Mouse (Mus musculus): ENCODE data around the gene Lfng.

Gene Lfng

DNA sequence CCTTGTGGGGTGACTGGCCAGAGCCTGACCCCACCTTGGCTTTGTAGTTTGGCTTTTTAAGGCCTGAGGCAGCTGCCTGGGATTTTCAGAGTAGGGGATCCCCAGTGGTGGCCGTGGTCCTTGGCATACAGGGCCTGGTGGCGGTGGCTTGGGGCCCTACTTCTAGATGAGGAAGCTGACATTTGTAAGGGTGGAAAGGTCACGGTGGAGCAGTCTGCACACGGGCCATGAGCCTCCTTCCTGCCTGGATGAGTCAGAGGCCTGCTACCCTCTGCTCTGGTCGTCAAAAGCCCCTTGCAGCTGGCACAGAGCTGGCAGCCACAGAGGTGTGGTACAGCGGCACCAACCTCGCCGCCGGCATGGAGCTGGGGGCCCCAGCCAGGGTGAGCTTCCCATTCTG, 9.6 kb downstream of the Lfng start:
- peak in 1 of 2 experiments; percentile 34 for DNase-seq

DNA sequence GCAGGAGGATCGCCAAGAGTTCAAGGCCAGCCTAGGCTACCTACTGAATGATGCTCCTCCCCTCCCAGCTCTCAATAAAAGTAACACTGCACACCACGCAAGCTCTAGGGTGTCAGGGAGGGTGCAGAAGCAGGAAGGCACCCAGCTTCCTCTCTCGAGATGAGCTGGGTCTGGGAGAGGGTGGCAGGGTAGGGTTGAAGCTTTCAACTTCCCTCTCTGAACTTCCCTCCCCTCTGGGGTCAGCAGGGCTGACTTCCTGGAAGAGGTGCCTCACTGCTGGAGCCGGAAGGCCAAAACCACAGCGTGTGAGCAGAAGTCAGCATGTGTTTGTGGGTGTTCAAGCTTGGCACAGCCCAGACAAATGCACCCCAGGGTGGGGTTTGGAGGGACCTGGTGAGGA, 10.6 kb downstream of the Lfng start:
- DNase-seq, result peak in 1 of 2 experiments; percentile 51

DNA sequence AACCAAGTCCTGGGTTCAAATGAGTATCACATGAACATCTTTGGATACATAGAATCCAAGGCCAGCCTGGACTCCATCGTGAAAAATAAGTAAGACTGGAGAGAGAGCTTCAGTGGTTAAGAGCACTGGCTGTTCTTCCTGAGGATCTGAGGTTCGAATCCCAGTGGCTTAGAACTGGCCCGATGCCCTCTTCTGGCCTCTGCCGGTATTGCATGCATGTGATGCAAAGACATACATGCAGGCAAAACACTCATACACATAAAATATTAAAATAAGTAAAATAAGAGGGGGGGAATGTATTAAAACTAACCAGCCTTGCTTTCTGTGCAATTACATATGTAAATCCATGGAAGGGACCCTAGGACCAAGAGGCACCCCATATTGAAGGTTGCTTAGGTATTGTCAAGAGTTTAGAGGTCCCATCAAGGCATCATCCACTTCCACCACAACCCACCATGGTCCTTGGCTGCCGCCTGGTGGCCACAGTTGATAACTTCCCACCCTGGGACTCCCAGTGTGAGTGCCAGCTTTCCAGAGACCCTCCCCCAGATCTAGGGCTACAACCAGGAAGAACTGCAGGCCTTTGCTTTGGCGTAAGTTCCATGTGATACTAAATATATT, 12.1 kb downstream of the Lfng start:
- peak; percentile 61 to 88 for DNase-seq

DNA sequence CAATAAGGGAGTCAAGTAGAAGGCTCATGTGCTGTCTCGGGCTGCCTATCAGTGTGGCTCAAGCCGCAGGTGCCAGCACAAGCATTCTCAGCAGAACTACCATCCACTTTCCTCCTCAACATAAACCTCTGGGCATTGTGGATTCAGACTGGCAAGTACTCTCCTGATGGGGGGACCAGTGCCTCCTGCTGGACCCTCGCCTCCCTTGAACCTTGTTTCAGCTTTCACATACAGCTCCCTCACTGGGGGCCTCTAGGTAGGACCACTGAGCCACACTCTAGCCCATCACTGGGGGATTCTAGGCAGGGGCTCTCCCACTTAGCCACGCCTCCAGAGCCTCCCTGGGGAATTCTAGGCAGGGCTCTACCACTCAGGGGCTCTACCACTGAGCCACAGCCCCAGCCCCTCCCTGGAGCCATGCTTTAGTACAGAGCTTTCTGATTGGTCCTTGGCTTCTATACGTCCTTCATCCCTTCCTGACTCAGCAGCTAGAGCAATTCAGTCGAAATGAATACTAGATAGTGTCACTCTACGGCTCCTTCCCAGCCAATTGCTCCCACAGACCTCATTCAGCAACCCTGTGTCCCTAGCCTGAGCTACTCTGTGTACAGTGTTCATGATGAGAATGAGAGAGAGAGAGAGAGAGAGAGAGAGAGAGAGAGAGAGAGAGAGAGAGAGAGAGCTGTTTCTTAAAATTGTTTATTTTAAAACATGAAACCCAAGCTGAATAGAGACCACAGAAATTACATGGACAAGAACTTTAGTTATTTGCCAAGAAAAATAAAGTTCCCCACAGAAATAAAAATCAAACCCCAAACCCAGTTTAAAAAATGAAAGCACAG, 13.0 kb downstream of the Lfng start:
- no peak for DNase-seq

DNA sequence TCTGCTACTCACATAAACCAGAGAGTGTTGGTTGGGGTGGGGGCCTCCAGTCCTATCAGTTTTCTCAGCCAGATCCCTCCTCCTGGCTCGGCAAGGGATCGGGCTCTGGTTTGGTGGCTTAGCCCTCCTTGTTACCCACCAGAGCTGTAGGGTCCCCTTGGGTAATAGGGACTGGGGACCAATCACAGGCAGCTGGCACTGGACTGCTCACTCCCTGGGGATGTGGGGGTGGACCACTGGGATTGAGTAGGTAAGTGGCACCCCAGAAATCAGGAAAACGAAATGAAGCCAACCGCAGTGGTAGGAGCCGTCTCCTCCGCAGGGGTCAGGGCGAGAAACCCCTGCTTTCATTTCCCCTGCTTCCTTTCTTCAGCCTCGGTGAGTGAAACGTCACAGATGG, 14.0 kb downstream of the Lfng start:
- no peak for DNase-seq

DNA sequence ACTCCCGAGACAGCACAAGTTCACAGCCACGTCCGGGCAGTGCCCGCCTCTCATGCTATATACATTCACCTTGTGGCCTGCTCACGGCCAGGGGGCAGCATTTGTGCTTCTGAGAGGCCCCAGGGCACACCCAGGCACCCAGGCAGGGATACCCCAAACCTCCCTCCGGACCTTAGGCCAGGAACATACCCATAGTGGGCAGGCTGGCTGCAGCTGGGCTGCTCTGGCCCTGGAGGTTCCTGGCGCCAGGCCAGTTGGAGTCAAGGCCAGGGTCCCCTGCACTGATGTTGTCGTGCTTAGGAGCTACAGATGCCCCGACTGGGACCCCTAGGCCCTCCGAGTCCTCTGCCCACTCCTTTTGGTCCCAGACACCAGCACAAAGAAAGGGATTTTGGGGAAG, 14.4 kb downstream of the Lfng start:
- DNase-seq, result no peak

DNA sequence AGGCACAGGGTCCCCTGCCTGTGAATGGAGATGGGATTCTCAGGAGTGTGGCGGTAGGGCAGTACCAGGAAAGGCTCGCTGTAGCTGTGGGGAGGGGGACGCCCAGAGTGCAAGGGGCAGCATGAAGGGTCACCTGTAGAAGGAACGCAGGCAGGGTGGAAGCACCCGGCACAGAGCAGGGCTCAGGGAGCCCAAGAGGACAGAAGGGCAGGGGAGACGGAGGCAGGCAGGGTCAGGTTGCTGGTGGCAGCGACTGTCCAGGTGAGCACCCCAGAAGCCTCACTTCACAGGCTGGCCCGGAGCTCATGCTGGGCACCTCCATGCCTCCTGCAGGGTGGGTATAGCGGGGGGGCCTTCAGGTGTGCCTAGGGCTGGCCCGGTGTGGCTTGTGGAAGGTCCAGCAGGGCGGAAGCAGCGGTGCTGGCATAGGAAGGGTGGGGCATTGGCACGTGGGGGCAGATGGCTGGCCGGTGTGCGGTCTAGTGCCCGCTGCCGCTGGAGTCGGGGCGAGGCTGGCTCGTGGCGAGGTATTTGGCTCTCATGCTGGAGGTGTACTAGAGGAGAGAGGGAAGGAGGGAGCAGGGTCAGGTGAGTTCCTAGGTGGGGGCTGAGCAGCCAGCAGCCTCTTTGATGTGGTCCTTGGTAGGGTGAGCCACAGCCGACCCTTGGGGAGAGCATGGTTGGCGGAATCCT, 16.0 kb downstream of the Lfng start:
- DNase-seq, result no peak

DNA sequence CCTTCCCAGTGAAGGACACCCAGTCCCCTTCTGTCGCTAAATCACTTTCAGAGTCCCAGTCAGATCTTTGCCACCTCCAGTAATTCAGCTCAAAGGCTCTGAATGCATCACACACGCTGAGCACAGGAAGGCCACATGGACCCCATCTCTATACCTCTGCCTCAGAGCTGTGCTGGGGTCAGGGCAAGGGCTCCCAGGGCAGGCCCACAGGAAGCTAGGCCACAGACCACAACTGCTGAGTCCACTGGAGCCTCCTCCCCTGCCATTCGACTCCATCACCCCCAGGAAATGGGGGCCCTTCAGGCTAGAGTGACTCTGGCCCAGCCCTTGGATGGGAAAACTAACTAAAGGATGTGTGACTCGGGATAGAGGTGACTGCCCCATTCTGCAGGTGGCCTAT, 16.7 kb downstream of the Lfng start:
- DNase-seq, result no peak

GRCm38 (mm10) chr5:140624238-140624637, 17.1 kb downstream of the Lfng start:
- DNase-seq, result no peak

DNA sequence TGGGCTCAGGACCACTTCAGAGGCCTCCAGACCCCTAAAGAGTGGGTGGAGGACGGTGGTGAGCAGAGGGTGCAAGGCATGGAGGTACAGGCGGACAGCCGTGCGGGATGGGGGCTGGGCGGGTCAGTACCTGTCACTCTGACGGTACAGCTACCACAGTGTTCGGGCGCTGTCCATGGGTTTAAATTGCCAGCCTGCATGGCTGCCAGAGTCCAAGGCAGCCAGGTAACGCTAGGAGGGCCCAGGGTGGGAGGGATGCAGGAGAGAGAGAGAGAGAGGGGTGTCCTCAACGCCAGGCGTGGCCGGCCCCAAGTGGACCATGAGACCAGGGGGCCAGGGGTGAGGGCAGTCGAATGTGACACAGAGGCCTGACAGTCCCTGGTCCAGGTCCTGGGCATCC, 17.8 kb downstream of the Lfng start:
- DNase-seq, result no peak

GRCm38 (mm10) chr5:140627580-140627979, 20.5 kb downstream of the Lfng start:
- no peak for DNase-seq

DNA sequence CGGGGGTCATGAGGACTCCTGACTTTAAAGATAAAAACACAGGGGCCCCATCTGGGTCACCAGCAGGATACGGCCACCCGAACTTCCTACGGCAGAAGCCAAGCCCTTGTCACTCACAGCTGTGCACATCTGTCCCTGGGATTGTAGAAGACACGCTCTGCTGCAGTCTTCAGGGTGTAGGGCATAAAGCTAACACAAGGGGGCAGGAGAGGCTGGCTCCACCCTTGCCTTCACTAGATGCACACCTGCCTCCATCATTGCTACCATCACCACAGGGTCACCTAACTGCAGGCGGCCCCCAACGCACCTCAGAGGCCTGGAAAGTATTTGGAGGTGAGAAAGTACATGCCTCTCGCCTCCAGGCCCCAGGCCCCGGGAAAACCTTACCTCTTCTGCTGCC, 21.9 kb downstream of the Lfng start:
- peak in 1 of 2 experiments; percentile 59 for DNase-seq

DNA sequence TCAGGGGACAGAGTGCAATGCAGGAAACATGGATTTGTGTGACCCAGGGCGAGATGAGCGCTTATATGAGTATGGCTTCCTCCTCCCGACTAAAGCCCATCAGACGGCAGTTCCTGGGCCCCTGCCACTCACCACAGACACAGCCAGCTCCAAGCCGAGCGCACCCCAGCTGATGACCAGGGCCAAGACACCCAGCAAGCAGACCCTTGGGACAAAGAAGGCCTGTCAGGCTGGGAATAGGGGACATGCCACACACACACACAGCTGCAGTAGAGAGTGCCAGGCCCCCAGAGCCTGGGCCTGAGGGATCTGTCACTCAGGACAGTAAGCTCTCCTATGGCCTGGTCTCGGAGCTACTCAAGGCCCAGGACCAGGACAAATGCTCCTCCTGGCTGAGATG, 26.3 kb downstream of the Lfng start:
- no peak for DNase-seq

DNA sequence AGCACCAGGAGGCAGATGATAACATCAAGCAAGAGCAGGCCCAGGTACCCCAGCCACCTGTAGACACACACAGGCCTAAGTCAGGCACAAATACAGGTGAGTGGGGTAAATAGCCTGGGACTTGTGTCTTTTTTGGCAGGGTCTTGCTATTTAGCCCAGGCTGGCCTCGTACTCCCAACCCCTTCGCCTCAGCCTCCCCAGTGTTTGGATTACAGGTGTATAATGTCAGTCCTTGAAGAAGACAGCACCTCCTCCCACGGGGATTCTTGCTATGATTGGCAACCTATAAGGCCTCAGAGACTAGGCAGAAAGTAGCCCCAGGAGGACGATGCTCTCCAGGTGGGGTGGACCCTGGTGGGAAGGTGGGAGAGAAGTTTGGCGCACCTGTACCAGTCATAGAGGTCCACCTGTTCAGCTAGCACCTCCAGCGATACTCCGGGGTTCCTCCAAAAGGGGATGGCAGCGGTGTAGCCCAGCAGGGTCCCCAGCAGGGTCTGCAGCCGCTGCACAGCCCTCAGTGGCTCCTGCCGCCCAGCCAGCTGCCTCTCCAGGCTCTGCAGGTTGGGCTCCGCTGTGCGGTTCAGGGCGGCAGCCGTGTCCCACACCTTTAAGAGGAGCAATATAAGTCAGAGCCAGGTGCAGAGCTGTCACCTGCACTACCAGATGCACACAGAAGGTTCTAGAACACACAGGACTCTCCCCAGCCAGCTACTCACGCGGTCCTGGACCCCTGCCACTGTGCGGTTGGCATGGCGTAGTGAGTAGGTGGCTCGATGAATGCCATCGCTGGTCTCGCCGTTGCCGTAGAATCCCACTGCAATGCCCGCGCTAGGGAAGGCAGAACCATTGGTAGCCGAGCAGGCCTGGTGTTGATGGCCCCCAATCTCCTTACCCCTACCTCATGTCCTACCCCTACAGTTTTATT, 27.9 kb downstream of the Lfng start:
- no peak for DNase-seq

GRCm38 (mm10) chr5:140636316-140637057, 29.4 kb downstream of the Lfng start:
- DNase-seq, result peak; percentile 56 to 62

GRCm38 (mm10) chr5:140637058-140637410, 29.9 kb downstream of the Lfng start:
- DNase-seq, result peak in 1 of 2 experiments; percentile 35

GRCm38 (mm10) chr5:140637989-140638388, 30.9 kb downstream of the Lfng start:
- no peak for DNase-seq

GRCm38 (mm10) chr5:140638484-140638883, 31.4 kb downstream of the Lfng start:
- no peak for DNase-seq

GRCm38 (mm10) chr5:140639312-140639711, 32.2 kb downstream of the Lfng start:
- no peak for DNase-seq

- peak; percentile 35 to 42 for DNase-seq
Measured at GRCm38 (mm10) chr5:140639871-140640270, 32.8 kb downstream of the Lfng start.

DNA sequence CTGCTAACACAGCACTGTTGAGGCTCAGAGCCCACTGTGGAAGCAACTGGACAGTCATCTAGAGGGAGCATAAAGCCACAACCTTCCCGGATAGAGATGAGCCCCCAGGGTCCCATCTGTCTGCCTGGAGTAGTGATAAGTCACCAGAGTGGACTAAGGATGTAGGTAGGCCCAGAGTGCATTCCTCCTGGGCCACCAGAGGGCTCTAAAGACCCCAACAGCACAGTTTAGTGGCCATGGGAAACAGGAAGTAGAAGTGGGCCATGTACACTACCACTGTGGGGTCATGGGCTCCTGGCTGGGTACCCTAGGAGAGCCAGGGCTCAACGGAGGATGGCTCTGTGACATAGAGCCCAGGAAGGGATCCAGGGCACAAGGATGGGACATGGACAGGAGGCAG, 33.7 kb downstream of the Lfng start:
- DNase-seq, result no peak
